Mouse (Mus musculus): ENCODE measurements around the gene Krt16. TPM values are rescaled to one million over a fixed set of nuclear protein-coding genes. Genes with fewer than 3 reads are reported as not detected.

The Krt16 gene
- not detected in 2 replicates for polyA plus RNA-seq (2014; fragmentation: Nextera tagmentation; extraction: Ambion mirVana)

DNA sequence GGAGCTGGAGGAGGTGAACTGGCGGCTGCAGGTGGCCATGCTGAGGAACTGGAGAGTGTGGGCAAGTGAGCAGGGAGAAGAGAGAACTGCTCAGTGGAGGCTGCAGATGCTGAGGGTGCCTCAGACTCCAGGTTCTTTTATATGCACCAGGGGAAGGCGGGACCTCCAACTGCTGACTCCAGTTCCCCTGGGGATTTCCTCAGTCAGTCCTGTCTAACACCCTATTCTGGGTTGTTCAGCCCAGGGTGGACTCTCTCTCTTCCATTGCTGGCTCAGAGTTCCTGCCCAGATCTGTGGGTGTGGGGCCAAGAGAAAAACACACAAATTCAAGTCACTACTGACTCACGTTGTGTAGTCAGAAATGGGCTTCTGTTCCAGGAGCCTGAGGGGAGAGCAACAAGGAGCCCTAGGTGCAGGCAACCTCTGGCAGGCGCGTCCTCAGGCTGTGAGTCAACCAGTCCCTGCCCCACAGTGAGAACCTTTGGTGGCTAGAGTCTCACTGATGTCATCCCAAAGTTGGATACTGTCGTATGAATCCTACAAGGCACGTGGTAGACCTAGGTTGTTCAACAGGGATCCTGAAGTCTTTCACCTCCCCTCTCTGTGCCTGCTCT is at the start of gene Krt16:
Gene Krt16 (minus strand): TSS at position 51 of the 614 bp plus-strand sequence.
- no peak for DNase-seq (ENCODE audit: low spot score)
- Histone ChIP-seq H3K4me3 (ENCODE audit: low read depth, low read length) (no peak within 1 kb of the TSS), H3K4me1 (replicated peaks; ENCODE audit: control insufficient read depth, insufficient read depth, low read length) (no peaks in the 10 kb centered on the region), H3K4me2 (ENCODE audit: low read length) (no peak within 1 kb of the TSS), H3K9ac (ENCODE audit: low read length) (no peak within 1 kb of the TSS), H3K27ac (ENCODE audit: low read depth) (no peak within 1 kb of the TSS), H3K9me3 (ENCODE audit: control insufficient read depth, low read length) (no peaks in the 10 kb centered on the region), H3K36me3 (ENCODE audit: control insufficient read depth, insufficient read depth, low read length) (no peaks in the 10 kb centered on the region), H3K27me3 (replicated peaks; ENCODE audit: control insufficient read depth, insufficient read depth, low read length) (no peaks in the 10 kb centered on the region)
- no peak for ATAC-seq (replicated peaks; ENCODE audit: low FRiP score, low TSS enrichment, low read depth)
- 82% methylated on average over 7 of the region's 7 CpGs for WGBS

DNA sequence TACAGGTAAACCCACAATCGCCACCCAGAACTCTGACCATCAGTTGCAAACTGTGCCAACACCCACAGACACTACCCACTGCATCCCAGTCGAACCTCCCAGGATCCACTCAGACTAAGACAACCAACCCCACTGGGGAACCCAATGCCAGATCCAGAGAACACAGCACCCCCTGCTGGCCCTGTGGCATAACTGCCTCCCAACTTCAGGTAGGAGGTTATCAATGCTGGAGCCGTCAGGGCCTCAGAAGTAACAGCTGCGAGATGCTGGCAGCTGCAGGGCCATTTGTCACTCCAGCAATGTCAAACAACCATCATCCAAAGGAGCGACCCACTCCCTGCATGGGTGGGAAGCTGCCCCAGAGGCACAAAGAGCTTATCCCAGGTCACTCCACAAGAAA is 49.1 kb upstream of the Krt16 start:
- Histone ChIP-seq H3K4me2 (ENCODE audit: low read length) (peak overlapping the region; percentile 27; the same call in 1 of the 2 replicates), H3K4me3 (ENCODE audit: low read depth, low read length) (no peak overlapping the region)
- 31% methylated on average over 5 of the region's 5 CpGs for WGBS

DNA sequence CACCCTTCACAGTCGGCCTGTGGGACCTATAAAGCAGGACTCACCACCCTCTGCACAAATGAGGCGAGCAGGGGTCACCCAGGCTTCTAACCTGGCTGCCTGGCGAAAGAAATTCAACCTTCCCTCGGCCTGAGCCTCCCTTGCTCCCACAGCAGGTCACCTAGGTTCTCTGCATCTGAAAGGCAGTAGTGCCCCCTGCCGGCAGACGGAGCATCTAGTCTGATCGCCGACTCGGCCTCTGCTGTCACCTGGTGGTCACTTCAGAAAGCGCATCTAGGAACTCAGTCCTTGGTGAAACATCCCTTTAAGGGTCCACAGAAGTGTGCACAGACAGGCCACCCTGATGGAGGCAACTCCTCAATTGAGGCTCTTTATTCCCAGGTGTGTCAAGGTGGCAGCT is 46.6 kb upstream of the Krt16 start:
- H3K9me3 ChIP-seq (ENCODE audit: control insufficient read depth, low read length), result no peaks in the 10 kb centered on the region
- no peak overlapping the region for H3K4me3 ChIP-seq (ENCODE audit: low read depth, low read length)
- H3K4me1 ChIP-seq (replicated peaks; ENCODE audit: control insufficient read depth, insufficient read depth, low read length), result peaks cover 4% of the 10 kb centered on the region; the same call in 1 of the 2 replicates
- peak; percentile 96 for DNase-seq (ENCODE audit: low spot score)
- H3K9ac ChIP-seq (ENCODE audit: low read length), result no peak overlapping the region
- WGBS, result 9% methylated on average over 10 of the region's 10 CpGs
- no peaks in the 10 kb centered on the region for H3K36me3 ChIP-seq (ENCODE audit: control insufficient read depth, insufficient read depth, low read length)
- peak; percentile 21; the same call in 1 of the 2 replicates for ATAC-seq (replicated peaks; ENCODE audit: low FRiP score, low TSS enrichment, low read depth)
- no peak overlapping the region for H3K4me2 ChIP-seq (ENCODE audit: low read length)
- H3K27ac ChIP-seq (ENCODE audit: low read depth), result no peak overlapping the region
- no peaks in the 10 kb centered on the region for H3K27me3 ChIP-seq (replicated peaks; ENCODE audit: control insufficient read depth, insufficient read depth, low read length)

More for the DNA sequence above, 49.1 kb upstream of the Krt16 start:
- no peaks in the 10 kb centered on the region for H3K9me3 ChIP-seq (ENCODE audit: control insufficient read depth, low read length)
- H3K27me3 ChIP-seq (replicated peaks; ENCODE audit: control insufficient read depth, insufficient read depth, low read length), result no peaks in the 10 kb centered on the region
- H3K36me3 ChIP-seq (ENCODE audit: control insufficient read depth, insufficient read depth, low read length), result no peaks in the 10 kb centered on the region
- H3K9ac ChIP-seq (ENCODE audit: low read length), result no peak overlapping the region
- peak; percentile 57 for DNase-seq (ENCODE audit: low spot score)
- no peaks in the 10 kb centered on the region for H3K4me1 ChIP-seq (replicated peaks; ENCODE audit: control insufficient read depth, insufficient read depth, low read length)
- ATAC-seq (replicated peaks; ENCODE audit: low FRiP score, low TSS enrichment, low read depth), result no peak
- no peak overlapping the region for H3K27ac ChIP-seq (ENCODE audit: low read depth)

DNA sequence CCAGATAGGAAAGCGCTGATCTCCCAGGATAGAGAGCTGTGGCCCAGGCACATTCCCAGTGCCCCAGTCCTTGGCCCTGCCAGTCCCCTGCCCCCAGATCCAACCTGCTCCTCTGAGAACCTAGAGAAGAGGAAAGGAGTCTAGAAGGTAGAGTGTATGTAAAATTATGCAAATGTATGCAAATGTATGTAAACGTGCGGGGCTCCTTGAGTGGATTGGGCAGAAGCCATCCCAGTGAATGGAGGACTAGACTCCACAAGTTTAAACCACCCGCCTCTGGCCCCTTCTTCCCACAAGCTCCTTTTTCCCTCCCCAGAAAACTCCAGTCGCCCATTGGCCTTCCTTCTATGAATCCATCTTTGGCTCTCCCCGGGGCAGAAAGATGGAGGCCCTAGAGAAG is 44.2 kb upstream of the Krt16 start:
- H3K9ac ChIP-seq (ENCODE audit: low read length), result no peak overlapping the region
- no peaks in the 10 kb centered on the region for H3K27me3 ChIP-seq (replicated peaks; ENCODE audit: control insufficient read depth, insufficient read depth, low read length)
- WGBS, result 63% methylated on average over 6 of the region's 6 CpGs
- DNase-seq (ENCODE audit: low spot score), result no peak
- no peak for ATAC-seq (replicated peaks; ENCODE audit: low FRiP score, low TSS enrichment, low read depth)
- H3K27ac ChIP-seq (ENCODE audit: low read depth), result no peak overlapping the region
- H3K4me1 ChIP-seq (replicated peaks; ENCODE audit: control insufficient read depth, insufficient read depth, low read length), result peaks cover 10% of the 10 kb centered on the region
- no peak overlapping the region for H3K4me2 ChIP-seq (ENCODE audit: low read length)
- H3K4me3 ChIP-seq (ENCODE audit: low read depth, low read length), result no peak overlapping the region
- no peaks in the 10 kb centered on the region for H3K36me3 ChIP-seq (ENCODE audit: control insufficient read depth, insufficient read depth, low read length)
- H3K9me3 ChIP-seq (ENCODE audit: control insufficient read depth, low read length), result no peaks in the 10 kb centered on the region

DNA sequence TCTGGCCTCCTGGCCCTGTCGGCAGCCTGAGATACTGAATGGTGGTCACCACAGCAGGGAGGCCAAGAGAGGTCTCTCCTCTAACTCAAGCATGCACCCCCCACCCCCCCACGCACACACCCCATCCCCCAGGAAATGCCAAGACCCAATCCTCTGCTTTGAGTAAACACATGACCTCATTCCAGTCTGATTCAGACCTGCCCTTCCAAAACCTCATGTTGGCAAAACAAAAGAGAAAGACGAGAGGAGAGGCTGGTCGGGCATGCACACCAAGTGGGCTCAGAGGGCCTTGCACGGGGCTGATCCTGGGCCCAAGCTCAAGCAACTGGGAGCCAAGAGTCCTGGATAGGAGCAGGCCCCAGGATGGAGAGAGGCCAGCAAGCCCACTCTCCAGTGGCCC is 41.5 kb upstream of the Krt16 start:
- DNase-seq (ENCODE audit: low spot score) (no peak), ATAC-seq (replicated peaks; ENCODE audit: low FRiP score, low TSS enrichment, low read depth) (no peak)
- H3K4me1 ChIP-seq (replicated peaks; ENCODE audit: control insufficient read depth, insufficient read depth, low read length), result peaks cover 10% of the 10 kb centered on the region
- H3K27ac ChIP-seq (ENCODE audit: low read depth), result no peak overlapping the region
- H3K27me3 ChIP-seq (replicated peaks; ENCODE audit: control insufficient read depth, insufficient read depth, low read length), result no peaks in the 10 kb centered on the region
- no peaks in the 10 kb centered on the region for H3K9me3 ChIP-seq (ENCODE audit: control insufficient read depth, low read length)
- no peak overlapping the region for H3K9ac ChIP-seq (ENCODE audit: low read length)
- H3K4me3 ChIP-seq (ENCODE audit: low read depth, low read length), result no peak overlapping the region
- no peaks in the 10 kb centered on the region for H3K36me3 ChIP-seq (ENCODE audit: control insufficient read depth, insufficient read depth, low read length)
- H3K4me2 ChIP-seq (ENCODE audit: low read length), result no peak overlapping the region
- 30% methylated on average over 5 of the region's 5 CpGs for WGBS

DNA sequence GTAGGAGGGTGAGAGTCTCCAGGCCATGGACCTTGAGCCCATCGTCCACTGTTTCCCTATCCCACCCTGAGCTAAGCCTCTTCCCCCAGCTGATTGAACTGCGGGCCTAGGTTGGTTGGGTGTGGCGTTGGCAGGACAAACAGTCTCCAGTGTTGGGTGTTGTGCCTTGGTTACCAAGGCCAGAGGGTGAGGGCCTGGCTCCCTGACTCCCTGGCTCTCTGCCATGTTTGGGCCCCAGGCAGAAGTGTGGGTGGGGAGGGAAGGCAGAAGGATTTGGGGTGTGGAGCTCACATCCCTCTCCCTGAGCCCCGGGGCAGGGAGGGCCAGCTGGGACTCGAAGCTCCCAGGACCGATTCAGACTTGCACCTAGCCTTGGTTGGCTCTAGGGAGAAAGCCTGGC is 40.2 kb upstream of the Krt16 start:
- H3K27me3 ChIP-seq (replicated peaks; ENCODE audit: control insufficient read depth, insufficient read depth, low read length), result no peaks in the 10 kb centered on the region
- ATAC-seq (replicated peaks; ENCODE audit: low FRiP score, low TSS enrichment, low read depth), result peak; percentile 37; the same call in 1 of the 2 replicates
- H3K36me3 ChIP-seq (ENCODE audit: control insufficient read depth, insufficient read depth, low read length), result no peaks in the 10 kb centered on the region
- peaks cover 10% of the 10 kb centered on the region for H3K4me1 ChIP-seq (replicated peaks; ENCODE audit: control insufficient read depth, insufficient read depth, low read length)
- H3K9me3 ChIP-seq (ENCODE audit: control insufficient read depth, low read length), result no peaks in the 10 kb centered on the region
- no peak overlapping the region for H3K4me2 ChIP-seq (ENCODE audit: low read length)
- H3K9ac ChIP-seq (ENCODE audit: low read length), result no peak overlapping the region
- WGBS, result 73% methylated on average over 6 of the region's 6 CpGs
- H3K4me3 ChIP-seq (ENCODE audit: low read depth, low read length), result no peak overlapping the region
- no peak overlapping the region for H3K27ac ChIP-seq (ENCODE audit: low read depth)
- DNase-seq (ENCODE audit: low spot score), result no peak

DNA sequence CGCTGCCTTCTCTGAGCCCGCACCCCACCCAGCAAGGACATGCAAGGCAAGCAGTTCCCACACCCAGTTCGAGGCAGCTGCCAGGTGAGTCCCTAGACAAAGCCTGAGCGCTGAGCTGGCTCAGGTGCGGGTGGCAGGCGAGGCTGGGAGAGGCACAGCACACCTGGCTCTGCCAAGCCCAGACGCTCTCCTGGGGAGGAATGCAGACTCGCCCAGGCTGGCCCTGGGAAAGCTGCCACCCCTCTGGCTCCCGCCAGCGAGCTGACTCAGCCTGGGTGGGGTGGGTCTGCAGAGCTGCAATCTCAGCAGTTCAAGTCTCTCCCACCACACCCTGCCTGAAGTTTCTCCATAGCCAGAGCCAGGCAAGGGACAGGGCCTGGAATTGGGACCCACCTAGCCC is 38.3 kb upstream of the Krt16 start:
- Histone ChIP-seq H3K27me3 (replicated peaks; ENCODE audit: control insufficient read depth, insufficient read depth, low read length) (no peaks in the 10 kb centered on the region), H3K4me1 (replicated peaks; ENCODE audit: control insufficient read depth, insufficient read depth, low read length) (peaks cover 10% of the 10 kb centered on the region), H3K4me3 (ENCODE audit: low read depth, low read length) (no peak overlapping the region), H3K36me3 (ENCODE audit: control insufficient read depth, insufficient read depth, low read length) (no peaks in the 10 kb centered on the region), H3K27ac (ENCODE audit: low read depth) (peak overlapping the region; percentile 19; the same call in 1 of the 2 replicates), H3K9ac (ENCODE audit: low read length) (no peak overlapping the region), H3K4me2 (ENCODE audit: low read length) (no peak overlapping the region), H3K9me3 (ENCODE audit: control insufficient read depth, low read length) (no peaks in the 10 kb centered on the region)
- DNase-seq (ENCODE audit: low spot score) (peak; percentile 72), ATAC-seq (replicated peaks; ENCODE audit: low FRiP score, low TSS enrichment, low read depth) (peak; percentile 37)
- 33% methylated on average over 10 of the region's 10 CpGs for WGBS

DNA sequence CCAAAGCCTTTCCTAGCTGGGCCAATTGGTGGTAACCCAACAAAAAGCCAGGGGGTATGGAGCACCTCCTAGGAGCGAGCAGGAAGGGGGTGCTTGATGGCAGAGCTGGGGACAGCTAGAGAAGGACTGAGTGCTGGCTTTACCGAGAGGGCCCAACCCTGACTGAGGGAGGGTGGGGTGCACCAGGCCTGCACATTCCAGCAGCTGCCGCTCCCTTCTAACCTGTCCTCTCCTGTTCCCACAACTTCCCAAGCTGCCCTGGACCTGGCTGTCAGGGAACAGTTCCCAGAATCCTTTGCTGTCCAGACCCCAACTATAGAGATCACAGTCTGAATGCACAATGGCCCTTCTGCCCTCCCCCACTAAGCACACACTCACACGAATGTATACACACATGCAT is 36.3 kb upstream of the Krt16 start:
- WGBS, result 80% methylated on average over 4 of the region's 4 CpGs
- no peak for ATAC-seq (replicated peaks; ENCODE audit: low FRiP score, low TSS enrichment, low read depth)
- Histone ChIP-seq H3K27ac (ENCODE audit: low read depth) (no peak overlapping the region), H3K4me3 (ENCODE audit: low read depth, low read length) (no peak overlapping the region), H3K9ac (ENCODE audit: low read length) (no peak overlapping the region), H3K9me3 (ENCODE audit: control insufficient read depth, low read length) (no peaks in the 10 kb centered on the region), H3K36me3 (ENCODE audit: control insufficient read depth, insufficient read depth, low read length) (no peaks in the 10 kb centered on the region), H3K27me3 (replicated peaks; ENCODE audit: control insufficient read depth, insufficient read depth, low read length) (no peaks in the 10 kb centered on the region), H3K4me1 (replicated peaks; ENCODE audit: control insufficient read depth, insufficient read depth, low read length) (peaks cover 2% of the 10 kb centered on the region; the same call in 1 of the 2 replicates), H3K4me2 (ENCODE audit: low read length) (no peak overlapping the region)
- DNase-seq (ENCODE audit: low spot score), result no peak

DNA sequence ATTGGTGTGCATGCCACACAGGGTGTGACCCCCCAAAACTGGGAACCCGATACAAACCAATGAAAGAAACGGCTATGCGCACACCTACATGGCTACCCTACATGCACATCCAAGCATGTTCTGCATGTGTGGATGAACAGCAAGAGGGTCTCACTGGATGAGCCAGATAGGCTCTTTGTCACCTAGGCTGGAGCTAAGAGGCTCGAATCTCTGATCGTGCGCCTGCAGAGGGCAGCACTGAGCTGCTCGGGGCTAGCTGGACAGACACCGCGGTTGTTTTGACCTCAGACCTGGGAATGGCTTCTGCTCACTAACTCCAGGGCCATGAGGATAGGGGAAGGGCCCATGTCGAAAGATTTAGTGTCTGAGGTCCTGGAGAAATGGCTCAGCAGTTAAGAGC is 33.8 kb upstream of the Krt16 start:
- Histone ChIP-seq H3K27me3 (replicated peaks; ENCODE audit: control insufficient read depth, insufficient read depth, low read length) (no peaks in the 10 kb centered on the region), H3K9me3 (ENCODE audit: control insufficient read depth, low read length) (no peaks in the 10 kb centered on the region), H3K4me3 (ENCODE audit: low read depth, low read length) (no peak overlapping the region), H3K36me3 (ENCODE audit: control insufficient read depth, insufficient read depth, low read length) (no peaks in the 10 kb centered on the region), H3K4me1 (replicated peaks; ENCODE audit: control insufficient read depth, insufficient read depth, low read length) (no peaks in the 10 kb centered on the region), H3K27ac (ENCODE audit: low read depth) (no peak overlapping the region), H3K9ac (ENCODE audit: low read length) (no peak overlapping the region), H3K4me2 (ENCODE audit: low read length) (no peak overlapping the region)
- ATAC-seq (replicated peaks; ENCODE audit: low FRiP score, low TSS enrichment, low read depth), result no peak
- 23% methylated on average over 10 of the region's 10 CpGs for WGBS
- peak; percentile 89 for DNase-seq (ENCODE audit: low spot score)

Measured in intestine, embryonic 14.5 days (tissue).